Mouse (Mus musculus) ES-E14 (cell line): Measurements from ENCODE around the gene Clec2i.

Experiments
- HCFC1 ChIP-seq: IDR thresholded peaks from 2 replicates; pipeline ENCODE4 v1.6.1; 2012; ENCODE audit warnings: low read length, inconsistent platforms, borderline replicate concordance; ENCODE audit not compliant: insufficient read depth
- MAFK ChIP-seq: IDR thresholded peaks from 2 replicates; pipeline ENCODE4 v1.6.1; 2014; ENCODE audit warnings: mild to moderate bottlenecking, low read depth, low read length, inconsistent platforms; ENCODE audit not compliant: insufficient read depth
- ZC3H11A ChIP-seq: IDR thresholded peaks from 2 replicates; pipeline ENCODE4 v1.6.1; 2012; ENCODE audit warnings: low read depth, mild to moderate bottlenecking, inconsistent platforms, low read length, borderline replicate concordance

GRCm38 (mm10) chr6:128941646-128942421, 54.4 kb downstream of the Clec2i start:
- no peak for TF ChIP-seq MAFK
- TF ChIP-seq ZC3H11A = no peak
- TF ChIP-seq HCFC1 = no peak
